ENCODE assay signal across 8 mouse cellular contexts in genomic region chr1:153751763-153752301, GRCm38 (mm10). TPM values are rescaled to one million over a fixed set of nuclear protein-coding genes. Genes with fewer than 3 reads are reported as not detected.
A peak's percentile ranks its signal among the peaks of the same experiment; 100 is the strongest.
DNase-seq lines count a peak whose midpoint lies in the region; ATAC-seq and TF ChIP-seq lines count a peak whose summit lies in the region.

No protein-coding gene starts in this region.

- H3K79me2 ChIP-seq in heart, adult 2 months (replicated peaks; ENCODE audit: control insufficient read depth, insufficient read depth, low read length) = no peaks in the 10 kb centered on the region

- H3K27me3 ChIP-seq in heart, adult 2 months (ENCODE audit: control insufficient read depth, insufficient read depth, low read length) = no peaks in the 10 kb centered on the region
- no peaks in the 10 kb centered on the region for H3K27me3 ChIP-seq in kidney, embryonic 15.5 days
- H3K27me3 ChIP-seq in stomach, embryonic 15.5 days (replicated peaks) = no peaks in the 10 kb centered on the region

- no peak for DNase-seq in layer of hippocampus, adult 2 months (ENCODE audit: low spot score in 2 of 2)
- no peak for DNase-seq in layer of hippocampus, adult 8-10 months (ENCODE audit: low spot score in 2 of 2)
- DNase-seq in adrenal gland, adult 2 months = peak; percentile 71
- DNase-seq in heart, adult 2 months = peak; percentile 64
- DNase-seq in lung, postnatal 4 days = peak; percentile 67 to 70
- DNase-seq in layer of hippocampus, adult 11-12 months (ENCODE audit: low spot score) = no peak

- peak; percentile 30; the same call in 1 of the 2 replicates for ATAC-seq in kidney, embryonic 15.5 days (replicated peaks; ENCODE audit: low FRiP score)
- peak; percentile 37; the same call in 1 of the 2 replicates for ATAC-seq in stomach, embryonic 15.5 days (ENCODE audit: insufficient read depth, low FRiP score, low read depth)

- H3K36me3 ChIP-seq in heart, adult 2 months (ENCODE audit: control insufficient read depth, insufficient read depth, low read length) = no peaks in the 10 kb centered on the region
- no peaks in the 10 kb centered on the region for H3K36me3 ChIP-seq in kidney, embryonic 15.5 days
- H3K36me3 ChIP-seq in stomach, embryonic 15.5 days = no peaks in the 10 kb centered on the region

- intact Hi-C loops in heart, adult 2 months (cut with DNase I) = no loop called here

- H3K4me2 ChIP-seq in kidney, embryonic 15.5 days = peak overlapping the region; percentile 59
- peak overlapping the region; percentile 57 for H3K4me2 ChIP-seq in stomach, embryonic 15.5 days

- TF ChIP-seq CTCF in layer of hippocampus, adult 2 months (conservative IDR thresholded peaks at IDR 0.05) = no peak
- TF ChIP-seq CTCF in heart, adult 2 months (IDR thresholded peaks at IDR 0.05) = no peak

- peak overlapping the region; percentile 46; the same call in 1 of the 2 replicates for H3K27ac ChIP-seq in layer of hippocampus, adult 2 months
- peak overlapping the region; percentile 75 for H3K27ac ChIP-seq in heart, adult 2 months
- H3K27ac ChIP-seq in kidney, embryonic 15.5 days = peak overlapping the region; percentile 78
- H3K27ac ChIP-seq in stomach, embryonic 15.5 days = peak overlapping the region; percentile 73

- 6% methylated on average over 13 of the region's 13 CpGs for WGBS in heart, adult 2 months
- WGBS in kidney, embryonic 15.5 days = 33% methylated on average over 13 of the region's 13 CpGs
- 27% methylated on average over 13 of the region's 13 CpGs for WGBS in stomach, embryonic 15.5 days

- H3K9me3 ChIP-seq in kidney, embryonic 15.5 days (replicated peaks) = no peaks in the 10 kb centered on the region
- H3K9me3 ChIP-seq in stomach, embryonic 15.5 days = no peaks in the 10 kb centered on the region

- peak overlapping the region; percentile 43 for H3K4me3 ChIP-seq in layer of hippocampus, adult 2 months
- H3K4me3 ChIP-seq in heart, adult 2 months = peak overlapping the region; percentile 49
- peak overlapping the region; percentile 39 for H3K4me3 ChIP-seq in kidney, embryonic 15.5 days (replicated peaks)
- peak overlapping the region; percentile 32 for H3K4me3 ChIP-seq in stomach, embryonic 15.5 days (replicated peaks)

- TF ChIP-seq EP300 in heart, adult 2 months (IDR thresholded peaks at IDR 0.05; ENCODE audit: insufficient read depth, low read depth, low read length) = no peak

- H3K4me1 ChIP-seq in heart, adult 2 months (ENCODE audit: control insufficient read depth, insufficient read depth, low read length) = peaks cover 12% of the 10 kb centered on the region
- peaks cover 30% of the 10 kb centered on the region for H3K4me1 ChIP-seq in kidney, embryonic 15.5 days
- peaks cover 16% of the 10 kb centered on the region for H3K4me1 ChIP-seq in stomach, embryonic 15.5 days

- H3K9ac ChIP-seq in heart, adult 2 months (ENCODE audit: low read depth, low read length) = peak overlapping the region; percentile 54
- peak overlapping the region; percentile 41; the same call in 1 of the 2 replicates for H3K9ac ChIP-seq in kidney, embryonic 15.5 days
- H3K9ac ChIP-seq in stomach, embryonic 15.5 days = no peak overlapping the region

- TF ChIP-seq POLR2A in heart, adult 2 months (IDR thresholded peaks at IDR 0.05; ENCODE audit: insufficient read depth, low read depth, low read length) = 0 out of 2 replicates have a peak, but pooled peaks have one; percentile 36

RNA-seq across cellular contexts. Expression of gene Rnasel, which starts 2.6 kb away (rescaled TPM):
- total RNA-seq in layer of hippocampus, adult 2 months (2021) = 1 to 10 TPM; 6.5 to 6.7 TPM
- total RNA-seq in layer of hippocampus, adult 8-10 months (2022) = 10 to 100 TPM in 1 of 4 experiments, 1 to 10 TPM in 3; 7.9 to 10.0 (median 8.9) TPM
- 10 to 100 TPM in 1 of 2 experiments, 1 to 10 TPM in 1; 9.7 to 13.2 TPM for total RNA-seq in adrenal gland, adult 2 months (2021)
- polyA plus RNA-seq in adrenal gland, adult 2 months (2012; rRNA removed) = 1.2 and 1.5 TPM in 2 replicates
- 1 to 10 TPM; 4.1 to 4.6 TPM for total RNA-seq in heart, adult 2 months (2021)
- polyA plus RNA-seq in heart, adult 2 months (2012; rRNA removed) = 2.5 and 4.4 TPM in 2 replicates
- polyA plus RNA-seq in kidney, embryonic 15.5 days (2015; fragmentation: Nextera tagmentation; extraction: Ambion mirVana) = 10.4 and 11.6 TPM in 2 replicates
- 13.8 and 15.5 TPM in 2 replicates for polyA plus RNA-seq in stomach, embryonic 15.5 days (2015; fragmentation: Nextera tagmentation; extraction: Ambion mirVana)

RNA-seq across cellular contexts. Expression of gene Rgs16, which starts 11.7 kb away (rescaled TPM):
- total RNA-seq in layer of hippocampus, adult 2 months (2021) = 1 to 10 TPM; 5.5 TPM
- total RNA-seq in layer of hippocampus, adult 8-10 months (2022) = 1 to 10 TPM; 5.3 to 8.8 (median 7.4) TPM
- 1 to 10 TPM; 2.1 to 4.5 TPM for total RNA-seq in adrenal gland, adult 2 months (2021)
- 0.61 and 0.95 TPM in 2 replicates for polyA plus RNA-seq in adrenal gland, adult 2 months (2012; rRNA removed)
- 1 to 10 TPM; 1.4 to 1.9 TPM for total RNA-seq in heart, adult 2 months (2021)
- polyA plus RNA-seq in heart, adult 2 months (2012; rRNA removed) = 0.80 and 1.3 TPM in 2 replicates
- 4.7 and 4.9 TPM in 2 replicates for polyA plus RNA-seq in kidney, embryonic 15.5 days (2015; fragmentation: Nextera tagmentation; extraction: Ambion mirVana)
- polyA plus RNA-seq in stomach, embryonic 15.5 days (2015; fragmentation: Nextera tagmentation; extraction: Ambion mirVana) = 4.5 and 5.1 TPM in 2 replicates

Comparison
In these comparisons a context has a peak if more than half of its experiments do, and no peak if none do; other contexts are left out.
1. DNase-seq: peak in adrenal gland, adult 2 months (single experiment), heart, adult 2 months (2 of 2) and lung, postnatal 4 days (2 of 2); none in layer of hippocampus, adult 2 months (0 of 2), layer of hippocampus, adult 8-10 months (0 of 2) and layer of hippocampus, adult 11-12 months (single experiment).
2. Peak in every context shown above with its lines, with median percentiles within 50 percentile points of each other: H3K27ac ChIP-seq and H3K4me3 ChIP-seq.